Mouse (Mus musculus) MEL (cell line): ENCODE results near the gene Zfp319. TPM values are rescaled to one million over a fixed set of nuclear protein-coding genes. Genes with fewer than 3 reads are reported as not detected.

Experiments used
- DNase-seq: peaks from one replicate; pipeline ENCODE4 v3.0.0; 2011; ENCODE audit warnings: low read depth, low spot score
- H3K27ac ChIP-seq: 2 replicates; pipeline ENCODE4 v1.5.1; 2012; ENCODE audit warnings: low read depth, mild to moderate bottlenecking, control low read depth, low read length, moderate library complexity; ENCODE audit not compliant: control insufficient read depth
- H3K27me3 ChIP-seq, 2 experiments: fragments of 150-350 bp in 1 of 2; sonication (generic) in 1 of 2; 2 replicates each; pipeline ENCODE4 v1.6.1; 2012; ENCODE audit warnings: low read length in 2 of 2, mild to moderate bottlenecking in 2 of 2, improper control_type of control experiment in 1 of 2, moderate library complexity in 1 of 2; ENCODE audit not compliant: insufficient read depth in 2 of 2, control insufficient read depth in 1 of 2
- H3K36me3 ChIP-seq, 2 experiments: 2 replicates each; pipeline ENCODE4 v1.6.1; 2012 to 2014; ENCODE audit warnings: low read length in 2 of 2, improper control_type of control experiment in 1 of 2, inconsistent platforms in 1 of 2, mild to moderate bottlenecking in 1 of 2; ENCODE audit not compliant: insufficient read depth in 2 of 2, control insufficient read depth in 1 of 2
- H3K4me1 ChIP-seq, 2 experiments: fragments of 150-350 bp in 1 of 2; sonication (generic) in 1 of 2; 2 replicates each; pipeline ENCODE4 v1.6.1; 2012; ENCODE audit warnings: low read length in 2 of 2, improper control_type of control experiment in 1 of 2, mild to moderate bottlenecking in 1 of 2; ENCODE audit not compliant: insufficient read depth in 2 of 2, control insufficient read depth in 1 of 2
- H3K4me3 ChIP-seq, 2 experiments: fragments of 150-350 bp in 1 of 2; sonication (generic) in 1 of 2; 2 replicates each; pipeline ENCODE4 v1.5.1; 2012; ENCODE audit warnings: low read depth in 2 of 2, low read length in 2 of 2, mild to moderate bottlenecking in 2 of 2, moderate library complexity in 2 of 2, control low read depth in 1 of 2, improper control_type of control experiment in 1 of 2; ENCODE audit not compliant: control insufficient read depth in 1 of 2, insufficient read depth in 1 of 2
- H3K79me2 ChIP-seq: 2 replicates; pipeline ENCODE4 v1.6.1; 2012; ENCODE audit warnings: mild to moderate bottlenecking, low read length, moderate library complexity; ENCODE audit not compliant: control insufficient read depth, poor library complexity, insufficient read depth
- H3K9ac ChIP-seq: 2 replicates; pipeline ENCODE4 v1.6.1; 2012; ENCODE audit warnings: low read depth, mild to moderate bottlenecking, control low read depth, low read length, moderate library complexity; ENCODE audit not compliant: control insufficient read depth, poor library complexity, severe bottlenecking
- H3K9me3 ChIP-seq: fragments of 150-350 bp; sonication (generic); replicated peaks from 2 replicates; pipeline ENCODE4 v1.6.1; 2012; ENCODE audit warnings: mild to moderate bottlenecking, low read length, improper control_type of control experiment, moderate library complexity; ENCODE audit not compliant: insufficient read depth
- CHD1 ChIP-seq: IDR thresholded peaks from 2 replicates; pipeline ENCODE4 v1.6.1; 2012; ENCODE audit warnings: low read depth, mild to moderate bottlenecking, inconsistent platforms, low read length, improper control_type of control experiment
- CHD2 ChIP-seq: IDR thresholded peaks from 2 replicates; pipeline ENCODE4 v1.6.1; 2011; ENCODE audit warnings: low read length, improper control_type of control experiment
- CTCF ChIP-seq, 3 experiments: IDR thresholded peaks in 2 of 3; conservative IDR thresholded peaks in 1 of 3; 2 replicates each; pipeline ENCODE4 v1.5.1; 2011 to 2012; ENCODE audit warnings: low read length in 3 of 3, low read depth in 2 of 3, mild to moderate bottlenecking in 2 of 3, improper control_type of control experiment in 1 of 3, inconsistent platforms in 1 of 3, mixed read lengths in 1 of 3, moderate library complexity in 1 of 3; ENCODE audit not compliant: control insufficient read depth in 1 of 3, insufficient read depth in 1 of 3, poor library complexity in 1 of 3, severe bottlenecking in 1 of 3
- E2F4 ChIP-seq: IDR thresholded peaks from 2 replicates; pipeline ENCODE4 v1.6.1; 2011; ENCODE audit warnings: low read depth, low read length, improper control_type of control experiment, borderline replicate concordance
- ETS1 ChIP-seq: IDR thresholded peaks from 2 replicates; pipeline ENCODE4 v1.6.1; 2012; ENCODE audit warnings: low read depth, mild to moderate bottlenecking, inconsistent platforms, low read length, improper control_type of control experiment, moderate library complexity
- GATA1 ChIP-seq: IDR thresholded peaks from 2 replicates; pipeline ENCODE4 v1.6.1; 2011; ENCODE audit warnings: low read depth, low read length, improper control_type of control experiment
- HCFC1 ChIP-seq: IDR thresholded peaks from 2 replicates; pipeline ENCODE4 v1.6.1; 2012; ENCODE audit warnings: low read depth, mild to moderate bottlenecking, inconsistent platforms, low read length, improper control_type of control experiment, moderate library complexity
- JUND ChIP-seq: IDR thresholded peaks from 2 replicates; pipeline ENCODE4 v1.6.1; 2011; ENCODE audit warnings: low read depth, mild to moderate bottlenecking, improper control_type of control experiment, low read length
- MAX ChIP-seq: IDR thresholded peaks from 2 replicates; pipeline ENCODE4 v1.6.1; 2011; ENCODE audit warnings: low read length, improper control_type of control experiment
- MEF2A ChIP-seq: IDR thresholded peaks from 2 replicates; pipeline ENCODE4 v1.6.1; 2014; ENCODE audit warnings: low read depth, mild to moderate bottlenecking, inconsistent platforms, low read length, improper control_type of control experiment; ENCODE audit not compliant: poor library complexity, insufficient replicate concordance, severe bottlenecking; ENCODE audit errors: extremely low read depth
- MXI1 ChIP-seq: IDR thresholded peaks from 2 replicates; pipeline ENCODE4 v1.6.1; 2011; ENCODE audit warnings: mild to moderate bottlenecking, low read depth, low read length, improper control_type of control experiment
- MYB ChIP-seq: IDR thresholded peaks from 2 replicates; pipeline ENCODE4 v1.6.1; 2011; ENCODE audit warnings: mild to moderate bottlenecking, low read depth, low read length, improper control_type of control experiment
- MYC ChIP-seq: IDR thresholded peaks from 2 replicates; pipeline ENCODE4 v1.6.1; 2011; ENCODE audit warnings: low read depth, mild to moderate bottlenecking, low read length, improper control_type of control experiment, moderate library complexity
- NELFE ChIP-seq: IDR thresholded peaks from 2 replicates; pipeline ENCODE4 v1.6.1; 2011; ENCODE audit warnings: low read depth, low read length, improper control_type of control experiment
- NRF1 ChIP-seq: IDR thresholded peaks from 2 replicates; pipeline ENCODE4 v1.6.1; 2014; ENCODE audit warnings: low read depth, mild to moderate bottlenecking, inconsistent platforms, low read length, improper control_type of control experiment, moderate library complexity; ENCODE audit not compliant: poor library complexity, insufficient read depth, severe bottlenecking
- RAD21 ChIP-seq: IDR thresholded peaks from 2 replicates; pipeline ENCODE4 v1.6.1; 2011; ENCODE audit warnings: mild to moderate bottlenecking, low read depth, low read length, improper control_type of control experiment
- RCOR1 ChIP-seq: IDR thresholded peaks from 2 replicates; pipeline ENCODE4 v1.6.1; 2012; ENCODE audit warnings: low read depth, mild to moderate bottlenecking, inconsistent platforms, low read length, improper control_type of control experiment
- SMC3 ChIP-seq: IDR thresholded peaks from 2 replicates; pipeline ENCODE4 v1.6.1; 2011; ENCODE audit warnings: low read depth, low read length, improper control_type of control experiment
- TCF12 ChIP-seq: IDR thresholded peaks from 2 replicates; pipeline ENCODE4 v1.6.1; 2014; ENCODE audit warnings: low read depth, mild to moderate bottlenecking, inconsistent platforms, low read length, improper control_type of control experiment, moderate library complexity
- ZC3H11A ChIP-seq: IDR thresholded peaks from 2 replicates; pipeline ENCODE4 v1.6.1; 2012; ENCODE audit warnings: low read depth, mild to moderate bottlenecking, inconsistent platforms, low read length, improper control_type of control experiment
- ZMIZ1 ChIP-seq: IDR thresholded peaks from 2 replicates; pipeline ENCODE4 v1.6.1; 2012; ENCODE audit warnings: low read depth, mild to moderate bottlenecking, inconsistent platforms, low read length, improper control_type of control experiment, moderate library complexity
- ZNF384 ChIP-seq: IDR thresholded peaks from 2 replicates; pipeline ENCODE4 v1.6.1; 2012; ENCODE audit warnings: low read depth, mild to moderate bottlenecking, inconsistent platforms, low read length, improper control_type of control experiment
- polyA plus RNA-seq, 2 experiments: library from polyadenylated mRNA; stranded (reverse) in 1 of 2; unstranded in 1 of 2; fragments of >175 nt in 1 of 2; fragments of >200 nt in 1 of 2; gene quantifications; 2 replicates each; pipeline versions ENCODE4 v1.2.1 to v1.2.4; 2012; ENCODE audit warnings: low replicate concordance in 2 of 2, low read depth in 1 of 2; ENCODE audit not compliant: insufficient read length in 2 of 2, insufficient read depth in 1 of 2, missing spikeins in 1 of 2
- total RNA-seq: library from RNA; depleted of rRNA; stranded (reverse); fragments of 300-350 nt; gene quantifications from 2 replicates; pipeline ENCODE4 v1.2.3, GENCODE M21; 2012

Gene Zfp319
- total and polyA plus RNA-seq, 3 experiments: 2.0 to 4.8 TPM; not detected in 1

GRCm38 (mm10) chr8:95344668-95345067 is 12.9 kb upstream of the Zfp319 start:
- Histone ChIP-seq H3K9ac (no peak overlapping the region), H3K79me2 (no peaks in the 10 kb centered on the region), H3K27ac (no peak overlapping the region), H3K9me3 (no peaks in the 10 kb centered on the region), H3K4me1 (no peaks in the 10 kb centered on the region), H3K27me3 (no peaks in the 10 kb centered on the region), H3K36me3 (no peaks in the 10 kb centered on the region), H3K4me3 (no peak overlapping the region)
- DNase-seq: no peak
- TF ChIP-seq SMC3 (peak; percentile 22; the same call in 1 of the 2 replicates), CTCF (IDR thresholded peaks at IDR 0.05 in 2 of 3, conservative IDR thresholded peaks at IDR 0.05 in 1 of 3; ENCODE audit: control insufficient read depth in 1 of 3, insufficient read depth in 1 of 3, low read depth in 2 of 3, low read length in 3 of 3, poor library complexity in 1 of 3, severe bottlenecking in 1 of 3) (peak; percentile 16 to 21 (median 17); a peak in 4 of 6 replicates), ZNF384 (no peak)

GRCm38 (mm10) chr8:95341721-95342120 is 10.0 kb upstream of the Zfp319 start:
- no peak overlapping the region for H3K9ac ChIP-seq
- H3K36me3 ChIP-seq: no peaks in the 10 kb centered on the region; a peak in 1 of 4 replicates
- DNase-seq: no peak
- no peak overlapping the region for H3K4me3 ChIP-seq
- TF ChIP-seq ZMIZ1: no peak
- no peak for TF ChIP-seq ZNF384
- TF ChIP-seq MYC: no peak
- no peak for TF ChIP-seq NELFE
- TF ChIP-seq SMC3: no peak
- no peak for TF ChIP-seq HCFC1
- no peak for TF ChIP-seq TCF12
- TF ChIP-seq RAD21: no peak
- no peak for TF ChIP-seq MEF2A
- TF ChIP-seq NRF1: no peak
- TF ChIP-seq RCOR1: no peak
- H3K79me2 ChIP-seq: no peaks in the 10 kb centered on the region
- H3K9me3 ChIP-seq: no peaks in the 10 kb centered on the region
- H3K27me3 ChIP-seq: no peaks in the 10 kb centered on the region
- H3K4me1 ChIP-seq: no peaks in the 10 kb centered on the region
- no peak overlapping the region for H3K27ac ChIP-seq

- DNase-seq: no peak
- Histone ChIP-seq H3K79me2 (peaks cover 5% of the 10 kb centered on the region; the same call in 1 of the 2 replicates), H3K4me1 (peaks cover 2 to 7% of the 10 kb centered on the region in 2 experiments; a peak in 2 of 4 replicates), H3K9ac (no peak overlapping the region), H3K9me3 (no peaks in the 10 kb centered on the region), H3K36me3 (peaks cover 0 to 2% of the 10 kb centered on the region in 2 experiments; a peak in 3 of 4 replicates), H3K27ac (no peak overlapping the region), H3K27me3 (no peaks in the 10 kb centered on the region), H3K4me3 (no peak overlapping the region)
- TF ChIP-seq CHD2 (no peak), MYB (no peak), ZC3H11A (no peak), TCF12 (no peak), JUND (no peak), RCOR1 (no peak), E2F4 (no peak), ZMIZ1 (no peak), CTCF (IDR thresholded peaks at IDR 0.05 in 2 of 3, conservative IDR thresholded peaks at IDR 0.05 in 1 of 3; ENCODE audit: control insufficient read depth in 1 of 3, insufficient read depth in 1 of 3, low read depth in 2 of 3, low read length in 3 of 3, poor library complexity in 1 of 3, severe bottlenecking in 1 of 3) (no peak), SMC3 (no peak), MAX (no peak), GATA1 (no peak), ETS1 (no peak), MXI1 (no peak), CHD1 (no peak)
Observed at GRCm38 (mm10) chr8:95336363-95336762, 4.6 kb upstream of the Zfp319 start.
